Mouse (Mus musculus) forebrain, postnatal 0 days (tissue): ENCODE measurements around the gene Phf19. TPM values are rescaled to one million over a fixed set of nuclear protein-coding genes. Genes with fewer than 3 reads are reported as not detected.

Experiments used
- ATAC-seq: fragments of 200-750 bp; cut with Nextera tagmentation; 2 replicates; pipeline ENCODE4 v1.8.0; 2017; ENCODE audit warnings: mild to moderate bottlenecking, moderate library complexity
- DNase-seq: peaks from one replicate; pipeline ENCODE4 v3.0.0-alpha.2; 2015
- H3K27ac ChIP-seq: fragments of 300-500 bp; sonication (generic); 2 replicates; pipeline ENCODE4 v1.5.1; 2014; ENCODE audit warnings: low read depth, mild to moderate bottlenecking, antibody characterized with exemption, low read length, moderate library complexity, mixed read lengths
- H3K27me3 ChIP-seq: fragments of 300-500 bp; sonication (generic); 2 replicates; pipeline ENCODE4 v1.6.1; 2014; ENCODE audit warnings: mild to moderate bottlenecking, low read length, mixed read lengths; ENCODE audit not compliant: insufficient read depth
- H3K36me3 ChIP-seq: fragments of 300-500 bp; sonication (generic); 2 replicates; pipeline ENCODE4 v1.6.1; 2014; ENCODE audit warnings: mild to moderate bottlenecking, moderate library complexity; ENCODE audit not compliant: insufficient read depth
- H3K4me1 ChIP-seq: fragments of 300-500 bp; sonication (generic); 2 replicates; pipeline ENCODE4 v1.6.1; 2014; ENCODE audit warnings: antibody characterized with exemption; ENCODE audit not compliant: insufficient read depth
- H3K4me2 ChIP-seq: fragments of 300-500 bp; sonication (generic); 2 replicates; pipeline ENCODE4 v1.6.1; 2014; ENCODE audit warnings: low read depth, mild to moderate bottlenecking, moderate library complexity
- H3K4me3 ChIP-seq: fragments of 300-500 bp; sonication (generic); 2 replicates; pipeline ENCODE4 v1.5.1; 2014; ENCODE audit warnings: low read depth, low read length, mixed read lengths
- H3K9ac ChIP-seq: fragments of 300-500 bp; sonication (generic); 2 replicates; pipeline ENCODE4 v1.6.1; 2014; ENCODE audit warnings: mild to moderate bottlenecking
- H3K9me3 ChIP-seq: fragments of 300-500 bp; sonication (generic); 2 replicates; pipeline ENCODE4 v1.6.1; 2016; ENCODE audit warnings: low read length
- CTCF ChIP-seq: sonication (generic); IDR thresholded peaks from 2 replicates; pipeline ENCODE4 v1.5.1; 2016; ENCODE audit warnings: antibody characterized with exemption, control low read depth, low read depth
- WGBS: fragments of 180-500 bp; shearing (Covaris S2); extraction: QIAGEN DNeasy Blood & Tissue Kit; methylation state at CpG from one replicate; pipeline ENCODE4 v1.1.7; 2014; 5-methylcytosine and 5-hydroxymethylcytosine counted together
- polyA plus RNA-seq: library from polyadenylated mRNA; unstranded; fragments of >200 nt; fragmentation: Nextera tagmentation; extraction: Ambion mirVana; gene quantifications from 2 replicates; pipeline ENCODE4 v1.2.1, GENCODE M21; 2015
- total RNA-seq: library from RNA; depleted of rRNA; stranded (reverse); fragments of >200 nt; gene quantifications from 2 replicates; pipeline ENCODE4 v1.2.3, GENCODE M21; 2014

Gene Phf19
- total and polyA plus RNA-seq, 2 experiments from 2014 or later, result 2.4 to 2.5 TPM

GRCm38 (mm10) chr2:34882757-34883156, 31.1 kb downstream of the Phf19 start:
- no peak overlapping the region for H3K27ac ChIP-seq
- H3K36me3 ChIP-seq, result no peaks in the 10 kb centered on the region
- no peaks in the 10 kb centered on the region for H3K9me3 ChIP-seq
- ATAC-seq, result no peak
- no peak for DNase-seq
- H3K27me3 ChIP-seq, result no peaks in the 10 kb centered on the region
- H3K4me2 ChIP-seq, result no peak overlapping the region
- no peak overlapping the region for H3K9ac ChIP-seq
- TF ChIP-seq CTCF, result no peak
- no peaks in the 10 kb centered on the region for H3K4me1 ChIP-seq
- 98% methylated on average over 2 of the region's 2 CpGs for WGBS
- no peak overlapping the region for H3K4me3 ChIP-seq

DNA sequence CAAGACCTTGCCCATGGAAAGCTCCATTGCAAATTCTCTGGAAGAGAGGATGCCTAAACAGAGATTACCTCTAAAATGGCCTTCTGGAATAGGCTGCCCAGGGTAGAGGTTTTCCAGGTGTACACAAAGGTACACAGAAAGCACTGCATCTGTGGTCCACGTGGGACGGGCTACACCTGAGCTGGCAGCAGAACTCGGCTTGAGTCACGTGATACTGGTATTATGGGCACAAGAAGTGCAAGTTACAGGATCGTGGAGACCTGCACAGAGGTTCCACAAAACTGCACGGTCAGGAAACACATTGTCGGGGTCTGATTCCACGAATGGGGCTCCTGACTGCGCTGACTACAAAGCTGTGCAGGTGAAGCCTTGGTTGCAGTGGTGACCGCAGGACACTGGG, 33.8 kb downstream of the Phf19 start:
- no peak for TF ChIP-seq CTCF
- H3K27me3 ChIP-seq, result peaks cover 3% of the 10 kb centered on the region; the same call in 1 of the 2 replicates
- DNase-seq (no peak), ATAC-seq (no peak)
- no peak overlapping the region for H3K27ac ChIP-seq
- H3K4me3 ChIP-seq, result no peak overlapping the region
- no peaks in the 10 kb centered on the region for H3K9me3 ChIP-seq
- H3K4me1 ChIP-seq, result no peaks in the 10 kb centered on the region
- H3K36me3 ChIP-seq, result no peaks in the 10 kb centered on the region
- H3K9ac ChIP-seq, result no peak overlapping the region
- WGBS, result 91% methylated on average over 10 of the region's 10 CpGs
- H3K4me2 ChIP-seq, result no peak overlapping the region

DNA sequence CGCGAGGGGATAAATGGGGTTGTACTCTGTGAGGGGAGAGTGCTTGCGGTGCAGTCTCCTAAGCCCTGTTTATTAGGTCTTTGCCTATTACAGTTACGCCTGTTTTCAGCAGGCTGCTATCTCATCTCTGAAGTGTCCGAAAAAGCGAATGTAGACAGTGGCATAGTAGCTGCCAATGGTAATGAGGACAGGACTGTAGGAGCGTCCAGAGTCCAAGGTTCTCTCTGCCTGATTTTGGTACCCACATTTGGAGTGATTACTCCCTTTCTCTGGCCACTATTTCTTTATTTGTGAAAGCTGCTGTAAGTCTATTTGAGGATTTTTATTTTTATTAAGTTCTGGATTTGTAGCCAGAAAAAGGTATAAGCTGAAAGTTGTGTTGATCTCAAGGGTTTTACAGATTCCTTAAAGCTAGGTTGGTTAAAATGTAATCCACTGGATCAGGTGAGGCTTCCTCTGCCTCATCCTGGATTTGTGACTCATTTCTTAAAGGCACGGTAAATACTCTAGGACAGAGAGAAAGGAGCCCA, 38.9 kb downstream of the Phf19 start, which contains the start of gene Psmd5:
TSS of gene Psmd5 (minus strand) at position 153 of the 530 bp plus-strand sequence.
- WGBS, result 12% methylated on average over 8 of the region's 8 CpGs
- Histone ChIP-seq H3K27me3 (peaks cover 4% of the 10 kb centered on the region; the same call in 1 of the 2 replicates), H3K9ac (no peak within 1 kb of the TSS), H3K36me3 (no peaks in the 10 kb centered on the region), H3K9me3 (no peaks in the 10 kb centered on the region), H3K4me2 (no peak within 1 kb of the TSS), H3K27ac (no peak within 1 kb of the TSS), H3K4me1 (peaks cover 1% of the 10 kb centered on the region), H3K4me3 (no peak within 1 kb of the TSS)
- no peak for ATAC-seq
- no peak for TF ChIP-seq CTCF
- DNase-seq, result no peak

- H3K4me2 ChIP-seq, result no peak within 1 kb of the TSS
- peaks cover 4% of the 10 kb centered on the region; the same call in 1 of the 2 replicates for H3K27me3 ChIP-seq
- H3K36me3 ChIP-seq, result no peaks in the 10 kb centered on the region
- H3K9me3 ChIP-seq, result no peaks in the 10 kb centered on the region
- ATAC-seq, result no peak
- DNase-seq, result no peak
- no peak within 1 kb of the TSS for H3K27ac ChIP-seq
- peaks cover 7% of the 10 kb centered on the region for H3K4me1 ChIP-seq
- 8% methylated on average over 14 of the region's 14 CpGs for WGBS
- no peak within 1 kb of the TSS for H3K4me3 ChIP-seq
- H3K9ac ChIP-seq, result no peak within 1 kb of the TSS
- TF ChIP-seq CTCF, result no peak
These were observed 39.6 kb downstream of the Phf19 start, which contains the start of gene Cutal for GRCm38 (mm10) chr2:34874271-34874670. Gene Cutal, plus strand, starts transcription at chr2:34874396.

GRCm38 (mm10) chr2:34870520-34871474, 43.0 kb downstream of the Phf19 start:
- Histone ChIP-seq H3K4me2 (peak overlapping the region; percentile 53), H3K27ac (peak overlapping the region; percentile 86), H3K27me3 (peaks cover 4% of the 10 kb centered on the region; the same call in 1 of the 2 replicates), H3K4me3 (peak overlapping the region; percentile 67), H3K4me1 (peaks cover 8% of the 10 kb centered on the region), H3K9ac (peak overlapping the region; percentile 79), H3K9me3 (no peaks in the 10 kb centered on the region), H3K36me3 (peaks cover under 1% of the 10 kb centered on the region; the same call in 1 of the 2 replicates)
- WGBS, result under 1% methylated on average over 67 of the region's 67 CpGs
- peak; percentile 99 for ATAC-seq
- peak; percentile 5 for TF ChIP-seq CTCF
- peak; percentile 99 for DNase-seq

DNA sequence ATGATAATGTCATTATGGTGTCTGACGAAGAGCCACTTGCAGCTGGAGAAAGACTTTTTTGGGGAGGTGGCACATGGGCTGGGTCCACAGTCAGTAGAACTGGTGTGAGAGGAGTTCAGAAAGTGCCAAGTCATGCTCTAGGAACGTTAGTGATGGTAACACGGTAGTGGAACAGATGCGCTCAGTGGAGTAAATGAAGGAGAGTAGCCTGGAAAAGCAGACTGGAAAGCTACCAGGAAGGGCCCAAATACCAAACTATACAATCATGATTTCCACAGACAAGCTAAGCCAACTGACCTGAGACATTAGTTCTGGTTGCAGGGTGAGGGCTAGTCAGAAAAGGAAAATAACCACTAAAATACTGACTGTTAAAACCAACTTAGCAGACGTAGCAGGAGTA, 44.1 kb downstream of the Phf19 start:
- Histone ChIP-seq H3K4me1 (peaks cover 8% of the 10 kb centered on the region), H3K36me3 (peaks cover 12% of the 10 kb centered on the region), H3K4me3 (peak overlapping the region; percentile 67), H3K27me3 (no peaks in the 10 kb centered on the region; the same call in 1 of the 2 replicates), H3K9ac (0 out of 2 replicates have a peak overlapping the region, but pooled peaks have one; percentile 4), H3K27ac (no peak overlapping the region), H3K9me3 (no peaks in the 10 kb centered on the region), H3K4me2 (peak overlapping the region; percentile 53)
- TF ChIP-seq CTCF, result no peak
- no peak for DNase-seq
- ATAC-seq, result no peak
- 38% methylated on average over 5 of the region's 5 CpGs for WGBS

DNA sequence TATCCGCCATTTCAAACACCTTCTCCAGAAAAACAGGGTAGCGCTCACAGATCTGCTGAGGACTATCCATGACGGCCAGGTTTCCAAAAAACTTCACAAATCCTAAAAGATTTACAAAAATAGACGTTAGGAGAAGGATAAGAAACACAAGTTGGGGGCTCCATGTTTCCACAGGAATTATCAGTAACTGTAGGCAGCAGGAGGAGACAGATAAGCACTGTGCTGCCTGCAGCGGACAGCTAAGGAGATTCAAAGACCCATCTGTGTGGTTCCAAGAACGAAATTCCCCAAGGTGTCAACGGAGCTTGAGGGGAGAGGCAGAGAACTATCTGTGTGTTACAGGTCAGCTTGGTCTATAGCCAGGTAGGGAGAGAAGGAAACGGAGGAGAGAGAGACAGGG, 56.1 kb downstream of the Phf19 start:
- no peak for ATAC-seq

More for the DNA sequence above, 56.1 kb downstream of the Phf19 start:
- no peaks in the 10 kb centered on the region for H3K9me3 ChIP-seq
- no peak overlapping the region for H3K9ac ChIP-seq
- no peaks in the 10 kb centered on the region for H3K4me1 ChIP-seq
- H3K27me3 ChIP-seq, result no peaks in the 10 kb centered on the region
- peaks cover 83% of the 10 kb centered on the region for H3K36me3 ChIP-seq
- H3K4me3 ChIP-seq, result no peak overlapping the region
- TF ChIP-seq CTCF, result no peak
- H3K4me2 ChIP-seq, result no peak overlapping the region
- H3K27ac ChIP-seq, result no peak overlapping the region
- DNase-seq, result no peak
- WGBS, result 96% methylated on average over 8 of the region's 8 CpGs
